Mouse (Mus musculus) limb, embryonic 10.5 days (tissue): ENCODE results near the gene Per1. TPM values are rescaled to one million over a fixed set of nuclear protein-coding genes. Genes with fewer than 3 reads are reported as not detected.

Experiments used
- polyA plus RNA-seq: library from polyadenylated mRNA; unstranded; fragments of >200 nt; fragmentation: Nextera tagmentation; extraction: Ambion mirVana; gene quantifications from 2 replicates; pipeline ENCODE4 v1.2.1, GENCODE M21; 2016

Gene Per1
- polyA plus RNA-seq, 1 experiment from 2014 or later = 10.3 TPM

Other genes starting within 250 kb of the Per1 start
- gene Ndel1, start 223.4 kb upstream of the Per1 start, polyA plus RNA-seq = 52.6 and 61.8 TPM in 2 replicates
- 0.04 and 0.09 TPM in 2 replicates for gene Rnf222, start 206.7 kb upstream of the Per1 start, polyA plus RNA-seq
- 1,058 and 1,266 TPM in 2 replicates for gene Rpl26, start 193.6 kb upstream of the Per1 start, polyA plus RNA-seq
- gene Odf4, start 168.1 kb upstream of the Per1 start, polyA plus RNA-seq = not detected in 2 replicates
- 8.0 and 9.0 TPM in 2 replicates for gene Arhgef15, start 137.7 kb upstream of the Per1 start, polyA plus RNA-seq
- 2.4 and 3.2 TPM in 2 replicates for gene Slc25a35, start 127.1 kb upstream of the Per1 start, polyA plus RNA-seq
- 88.6 and 115 TPM in 2 replicates for gene Rangrf, start 120.0 kb upstream of the Per1 start, polyA plus RNA-seq
- gene Pfas, start 86.8 kb upstream of the Per1 start, polyA plus RNA-seq = 66.5 and 70.0 TPM in 2 replicates
- gene Ctc1, start 79.3 kb upstream of the Per1 start, polyA plus RNA-seq = 103 and 104 TPM in 2 replicates
- gene Aurkb, start 49.6 kb upstream of the Per1 start, polyA plus RNA-seq = 214 and 217 TPM in 2 replicates
- 5.3 and 6.0 TPM in 2 replicates for gene Borcs6, start 35.5 kb upstream of the Per1 start, polyA plus RNA-seq
- gene Tmem107, start 24.4 kb upstream of the Per1 start, polyA plus RNA-seq = 35.8 and 38.6 TPM in 2 replicates
- gene Vamp2, start 6.7 kb upstream of the Per1 start, polyA plus RNA-seq = 51.1 and 72.1 TPM in 2 replicates
- 0.53 and 0.90 TPM in 2 replicates for gene Hes7, start 25.2 kb downstream of the Per1 start, polyA plus RNA-seq
- 0.15 and 0.29 TPM in 2 replicates for gene 9130213A22Rik, start 27.4 kb downstream of the Per1 start, polyA plus RNA-seq
- gene Aloxe3, start 30.7 kb downstream of the Per1 start, polyA plus RNA-seq = 0.28 and 0.39 TPM in 2 replicates
- 0.05 TPM in 1 of 2 replicates, not detected in the other for gene Alox12b, start 61.8 kb downstream of the Per1 start, polyA plus RNA-seq
- 0.15 TPM in 1 of 2 replicates, not detected in the other for gene Alox8, start 102.6 kb downstream of the Per1 start, polyA plus RNA-seq
- gene Gucy2e, start 141.8 kb downstream of the Per1 start, polyA plus RNA-seq = not detected in 2 replicates
- gene Cntrob, start 228.6 kb downstream of the Per1 start, polyA plus RNA-seq = 28.9 and 36.2 TPM in 2 replicates
- gene Trappc1, start 228.8 kb downstream of the Per1 start, polyA plus RNA-seq = 135 and 144 TPM in 2 replicates
- 0.93 and 1.4 TPM in 2 replicates for gene Kcnab3, start 231.0 kb downstream of the Per1 start, polyA plus RNA-seq
- gene Rnf227, start 245.2 kb downstream of the Per1 start, polyA plus RNA-seq = 14.2 and 20.6 TPM in 2 replicates